Comparison of ENCODE assay signal across 16 mouse cellular contexts in the genomic region with DNA sequence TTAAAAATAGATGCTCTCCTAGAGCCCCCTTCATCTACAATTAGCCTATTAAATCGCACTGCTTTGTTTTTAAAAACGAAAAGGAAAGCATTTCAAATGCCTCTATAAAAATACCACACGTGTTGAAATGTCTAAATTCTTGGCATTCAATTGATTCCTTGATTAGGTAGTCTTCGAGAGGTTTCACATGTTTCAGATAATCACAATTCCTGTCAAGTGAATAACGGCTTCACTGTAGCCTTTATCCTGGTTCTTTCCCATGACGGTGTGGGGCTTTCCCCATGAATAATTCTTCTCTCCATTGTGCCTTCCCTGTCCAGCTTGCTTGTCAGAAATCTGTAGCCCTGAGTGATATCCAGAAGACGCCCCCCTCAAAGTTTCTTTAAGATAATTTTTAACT.
"Had no signal": no experiment of that assay in that cellular context is flagged by ENCODE, and none has a peak within 500 bp of the region (broad histone marks: within the 10 kb centered on the region; RNA-seq: fewer than 3 reads in every experiment).

No protein-coding gene starts in this region.

- H3K9ac ChIP-seq: limb, embryonic 12.5 days; liver, embryonic 13.5 days; liver, postnatal 0 days; lung, embryonic 15.5 days; neural tube, embryonic 15.5 days had no signal

- H3K4me3 ChIP-seq: layer of hippocampus, adult 2 months; limb, embryonic 12.5 days; liver, embryonic 13.5 days; lung, embryonic 15.5 days; midbrain, embryonic 10.5 days; myocyte; neural tube, embryonic 15.5 days had no signal

- DNase-seq: kidney, postnatal 10 days; kidney, postnatal 4 days; liver; liver, embryonic 13.5 days; liver, postnatal 0 days; midbrain, embryonic 14.5 days; right cerebral cortex, postnatal 4 days; spleen, adult 18-20 months; thymus, adult 18-20 months; thymus, postnatal 14 days had no signal

- H3K4me1 ChIP-seq: limb, embryonic 12.5 days; liver, embryonic 13.5 days; lung, embryonic 15.5 days; midbrain, embryonic 10.5 days; neural tube, embryonic 15.5 days had no signal

- ATAC-seq: liver, postnatal 0 days had no signal

- H3K27ac ChIP-seq: layer of hippocampus, adult 2 months; limb, embryonic 12.5 days; liver, embryonic 13.5 days; lung, embryonic 15.5 days; midbrain, embryonic 10.5 days; neural tube, embryonic 15.5 days had no signal

- H3K36me3 ChIP-seq: limb, embryonic 12.5 days; liver, embryonic 13.5 days; lung, embryonic 15.5 days; midbrain, embryonic 10.5 days; neural tube, embryonic 15.5 days had no signal

- H3K27me3 ChIP-seq: limb, embryonic 12.5 days; liver, embryonic 13.5 days; lung, embryonic 15.5 days; neural tube, embryonic 15.5 days had no signal

- H3K4me2 ChIP-seq: limb, embryonic 12.5 days; liver, embryonic 13.5 days; lung, embryonic 15.5 days; neural tube, embryonic 15.5 days had no signal

- H3K9me3 ChIP-seq: limb, embryonic 12.5 days; liver, embryonic 13.5 days; lung, embryonic 15.5 days; midbrain, embryonic 10.5 days; neural tube, embryonic 15.5 days had no signal
